Mouse (Mus musculus) intestine, embryonic 14.5 days (tissue): ENCODE measurements at regions not wholly inside any gene's neighbourhood (a gene's known extent, or its start where the extent isn't known, plus 50 kb on each side); places are given as distances from the start of the nearest gene placed in this dataset.

Experiments used
- ATAC-seq: fragments of 200-750 bp; cut with Nextera tagmentation; replicated peaks from 2 replicates; pipeline ENCODE4 v1.8.0; 2017; ENCODE audit warnings: low read depth, moderate number of reproducible peaks, moderate TSS enrichment, moderate library complexity; ENCODE audit not compliant: low FRiP score, low TSS enrichment
- DNase-seq: peaks from one replicate; pipeline ENCODE4 v3.0.0-alpha.2; 2018; ENCODE audit warnings: low spot score
- H3K27ac ChIP-seq: fragments of 300-500 bp; sonication (generic); 2 replicates; pipeline ENCODE4 v1.5.1; 2014; ENCODE audit warnings: low read depth, mild to moderate bottlenecking, control low read depth
- H3K27me3 ChIP-seq: fragments of 300-500 bp; sonication (generic); replicated peaks from 2 replicates; pipeline ENCODE4 v1.6.1; 2014; ENCODE audit warnings: low read length, control low read depth; ENCODE audit not compliant: control insufficient read depth, insufficient read depth
- H3K36me3 ChIP-seq: fragments of 300-500 bp; sonication (generic); 2 replicates; pipeline ENCODE4 v1.6.1; 2014; ENCODE audit warnings: low read length, control low read depth; ENCODE audit not compliant: control insufficient read depth, insufficient read depth
- H3K4me1 ChIP-seq: fragments of 300-500 bp; sonication (generic); replicated peaks from 2 replicates; pipeline ENCODE4 v1.6.1; 2014; ENCODE audit warnings: low read length, control low read depth, mixed read lengths; ENCODE audit not compliant: control insufficient read depth, insufficient read depth
- H3K4me2 ChIP-seq: fragments of 300-500 bp; sonication (generic); 2 replicates; pipeline ENCODE4 v1.6.1; 2014; ENCODE audit warnings: low read length
- H3K4me3 ChIP-seq: fragments of 300-500 bp; sonication (generic); 2 replicates; pipeline ENCODE4 v1.5.1; 2014; ENCODE audit warnings: low read depth, low read length, control low read depth, mixed read lengths
- H3K9ac ChIP-seq: fragments of 300-500 bp; sonication (generic); 2 replicates; pipeline ENCODE4 v1.6.1; 2014; ENCODE audit warnings: mild to moderate bottlenecking, low read length
- H3K9me3 ChIP-seq: fragments of 300-500 bp; sonication (generic); 2 replicates; pipeline ENCODE4 v1.6.1; 2016; ENCODE audit warnings: low read length, control low read depth; ENCODE audit not compliant: control insufficient read depth
- WGBS: fragments of 180-500 bp; shearing (Covaris S2); extraction: QIAGEN DNeasy Blood & Tissue Kit; methylation state at CpG from one replicate; pipeline ENCODE4 v1.1.7; 2014; 5-methylcytosine and 5-hydroxymethylcytosine counted together

DNA sequence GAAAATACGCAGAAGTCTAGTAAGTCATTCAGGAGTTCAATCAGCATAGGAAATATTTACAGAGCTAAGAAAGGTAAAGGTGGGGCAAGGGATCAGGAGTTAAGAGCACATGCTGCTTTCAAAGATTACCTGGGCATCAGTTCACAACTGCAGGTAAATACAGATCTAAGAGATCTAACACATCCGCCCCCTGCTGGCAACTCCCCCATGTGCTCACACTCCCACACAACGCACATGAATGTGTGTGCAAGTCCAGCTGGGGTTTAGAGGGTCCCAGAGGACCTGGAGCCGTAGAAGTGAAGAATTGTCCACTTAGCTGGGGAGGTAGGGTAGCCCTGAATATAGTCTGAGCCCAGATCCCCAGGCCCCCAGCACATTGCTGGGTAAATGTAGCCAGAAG, 219.5 kb downstream of the Irx2 start:
- no peaks in the 10 kb centered on the region for H3K27me3 ChIP-seq
- no peak overlapping the region for H3K9ac ChIP-seq
- H3K9me3 ChIP-seq: no peaks in the 10 kb centered on the region
- H3K4me3 ChIP-seq: no peak overlapping the region
- H3K36me3 ChIP-seq: no peaks in the 10 kb centered on the region
- WGBS: 66% methylated on average over 4 of the region's 4 CpGs
- DNase-seq (no peak), ATAC-seq (no peak)
- H3K27ac ChIP-seq: no peak overlapping the region
- H3K4me1 ChIP-seq: no peaks in the 10 kb centered on the region
- H3K4me2 ChIP-seq: no peak overlapping the region

DNA sequence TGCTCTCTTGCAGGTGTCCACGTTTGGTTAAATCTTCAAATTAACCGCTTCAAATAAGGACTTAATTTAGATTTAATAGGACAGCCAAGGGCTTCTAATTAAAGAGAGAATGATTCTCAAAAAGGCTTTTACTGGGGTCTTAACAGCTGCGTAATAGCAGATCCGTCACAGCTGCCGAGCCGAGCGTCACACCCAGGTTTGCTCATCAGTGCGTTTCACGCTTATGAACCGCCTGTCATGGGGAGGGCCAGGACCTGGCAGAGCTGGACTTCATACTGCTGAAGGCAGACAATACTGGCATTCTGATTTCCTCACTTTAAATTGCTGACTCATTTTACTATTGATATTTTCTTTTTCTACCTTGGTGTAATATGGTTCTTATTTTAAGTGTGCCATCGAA, 221.2 kb downstream of the Irx2 start:
- ATAC-seq: no peak
- WGBS: 78% methylated on average over 11 of the region's 11 CpGs
- no peaks in the 10 kb centered on the region for H3K4me1 ChIP-seq
- H3K4me2 ChIP-seq: no peak overlapping the region
- no peak overlapping the region for H3K9ac ChIP-seq
- no peaks in the 10 kb centered on the region for H3K27me3 ChIP-seq
- no peaks in the 10 kb centered on the region for H3K36me3 ChIP-seq
- H3K4me3 ChIP-seq: no peak overlapping the region
- H3K9me3 ChIP-seq: no peaks in the 10 kb centered on the region
- no peak for DNase-seq
- H3K27ac ChIP-seq: no peak overlapping the region

DNA sequence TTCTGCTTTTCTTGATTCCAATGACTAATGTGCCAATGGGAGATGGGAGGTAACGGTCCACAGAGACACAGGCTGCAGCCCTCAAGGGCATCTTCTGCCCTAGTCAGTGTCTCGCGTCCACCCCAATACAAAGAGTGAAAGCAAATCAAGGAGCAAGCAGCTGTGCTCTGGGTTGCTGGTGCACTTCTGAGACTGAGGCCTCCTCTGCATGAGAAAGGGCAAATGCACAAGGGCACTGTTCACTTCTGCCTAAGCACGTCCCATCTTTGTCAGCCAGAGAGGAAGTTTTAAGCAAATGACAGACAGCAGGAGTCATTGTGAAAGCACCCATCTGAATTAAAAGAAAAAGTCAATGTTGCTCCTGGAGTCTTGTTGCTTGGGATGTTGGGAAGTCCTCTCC, 224.3 kb downstream of the Irx2 start:
- Histone ChIP-seq H3K9me3 (no peaks in the 10 kb centered on the region), H3K27me3 (no peaks in the 10 kb centered on the region), H3K4me3 (no peak overlapping the region), H3K27ac (no peak overlapping the region), H3K9ac (no peak overlapping the region), H3K36me3 (no peaks in the 10 kb centered on the region), H3K4me1 (no peaks in the 10 kb centered on the region), H3K4me2 (no peak overlapping the region)
- ATAC-seq: no peak
- WGBS: 72% methylated on average over 4 of the region's 4 CpGs
- DNase-seq: no peak

DNA sequence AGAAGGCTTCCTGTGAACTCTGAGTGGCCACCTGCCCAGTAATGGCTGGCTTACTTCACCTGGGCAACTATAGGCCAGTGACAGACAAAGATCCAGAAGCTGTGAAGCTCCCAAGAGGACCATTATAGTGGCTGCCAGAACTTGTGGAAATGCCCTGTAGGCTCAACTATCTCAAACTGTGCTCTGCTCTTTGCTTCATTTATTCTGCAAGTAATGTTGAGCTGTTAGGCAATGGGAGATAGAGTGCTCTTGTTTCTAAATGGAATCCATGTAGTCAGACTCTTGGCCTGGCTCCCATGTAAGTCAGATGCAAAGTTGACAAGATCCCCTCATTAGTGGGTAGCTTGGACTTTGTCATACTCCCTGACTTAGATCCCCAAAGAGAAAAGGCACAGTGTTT, 247.3 kb downstream of the Irx2 start:
- ATAC-seq: no peak
- H3K27ac ChIP-seq: no peak overlapping the region
- no peaks in the 10 kb centered on the region for H3K4me1 ChIP-seq
- no peak overlapping the region for H3K4me3 ChIP-seq
- no peak overlapping the region for H3K9ac ChIP-seq
- H3K36me3 ChIP-seq: no peaks in the 10 kb centered on the region
- no peaks in the 10 kb centered on the region for H3K9me3 ChIP-seq
- no peak overlapping the region for H3K4me2 ChIP-seq
- no peak for DNase-seq
- no peaks in the 10 kb centered on the region for H3K27me3 ChIP-seq

DNA sequence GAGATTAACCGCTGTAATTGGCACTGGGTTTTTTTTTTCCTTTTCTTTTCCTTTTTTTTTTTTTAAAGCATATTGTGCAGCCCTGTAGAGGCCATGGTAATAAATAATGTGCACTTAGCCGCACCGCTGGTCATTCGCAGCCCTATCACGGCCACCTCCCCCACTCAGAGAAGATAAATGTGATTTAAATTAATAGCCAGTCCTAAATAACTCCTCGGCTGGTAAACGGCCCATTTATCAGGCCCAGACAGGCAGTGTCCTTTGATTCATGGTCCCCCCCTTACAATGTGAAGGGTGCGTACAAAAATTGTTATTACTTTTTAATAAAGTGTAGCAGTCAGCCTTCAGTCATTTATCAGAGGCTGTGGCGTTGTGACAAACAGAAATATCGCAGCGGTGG, 266.4 kb downstream of the Irx2 start:
- no peak for ATAC-seq

DNA sequence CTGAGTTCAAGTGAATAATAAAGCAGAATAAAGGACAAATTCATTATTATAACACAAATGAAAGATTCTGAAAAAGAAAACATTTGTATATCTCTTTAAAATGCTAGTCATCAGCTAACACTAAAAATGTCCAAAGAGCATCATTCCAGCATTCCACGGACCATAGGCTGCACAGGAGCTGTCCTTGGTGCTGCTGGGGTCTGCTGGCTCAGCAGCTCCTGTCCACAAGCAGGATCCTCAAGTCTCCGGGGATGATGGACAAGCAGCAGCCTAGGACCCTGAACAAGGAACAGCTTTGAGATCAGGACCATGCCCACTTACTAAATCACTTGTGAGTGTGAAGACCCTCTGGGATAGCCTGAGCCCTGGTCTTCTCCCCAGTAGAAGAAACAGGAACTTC, 274.0 kb downstream of the Irx2 start:
- no peak overlapping the region for H3K9ac ChIP-seq
- H3K9me3 ChIP-seq: no peaks in the 10 kb centered on the region
- no peak overlapping the region for H3K27ac ChIP-seq
- no peak overlapping the region for H3K4me3 ChIP-seq
- no peaks in the 10 kb centered on the region for H3K36me3 ChIP-seq
- ATAC-seq (no peak), DNase-seq (peak; percentile 81)
- no peaks in the 10 kb centered on the region for H3K4me1 ChIP-seq
- H3K27me3 ChIP-seq: no peaks in the 10 kb centered on the region
- H3K4me2 ChIP-seq: no peak overlapping the region
- WGBS: 31% methylated on average over 2 of the region's 2 CpGs

More for the DNA sequence above, 266.4 kb downstream of the Irx2 start:
- H3K4me3 ChIP-seq: no peak overlapping the region
- no peaks in the 10 kb centered on the region for H3K36me3 ChIP-seq
- H3K4me1 ChIP-seq: 0 out of 2 replicates have a peak, but pooled peaks cover 2% of the 10 kb centered on the region
- DNase-seq: no peak
- no peak overlapping the region for H3K27ac ChIP-seq
- WGBS: 26% methylated on average over 11 of the region's 11 CpGs
- H3K4me2 ChIP-seq: no peak overlapping the region
- H3K9me3 ChIP-seq: no peaks in the 10 kb centered on the region
- peaks cover 7% of the 10 kb centered on the region; the same call in 1 of the 2 replicates for H3K27me3 ChIP-seq
- no peak overlapping the region for H3K9ac ChIP-seq

DNA sequence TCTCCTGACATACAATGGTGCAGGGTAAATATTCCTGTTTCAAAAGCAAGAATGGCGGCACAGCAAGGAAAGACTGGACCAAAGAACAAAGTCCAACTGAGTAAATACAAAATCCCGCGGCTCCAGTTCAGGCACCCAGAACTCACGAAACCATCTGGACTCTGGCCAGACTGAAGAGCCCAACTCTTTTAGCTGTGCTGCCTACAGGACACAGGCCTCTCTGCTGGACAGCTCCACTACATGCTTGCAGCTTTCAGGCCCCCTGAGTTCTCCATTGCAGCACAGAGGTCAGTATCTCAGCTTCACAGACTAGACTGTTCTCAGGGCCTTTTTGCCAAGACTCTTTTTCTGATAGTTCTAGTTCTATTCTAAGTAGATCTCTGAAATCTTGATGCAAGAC, 290.3 kb downstream of the Irx2 start:
- Histone ChIP-seq H3K36me3 (no peaks in the 10 kb centered on the region), H3K27me3 (no peaks in the 10 kb centered on the region), H3K4me3 (no peak overlapping the region), H3K27ac (no peak overlapping the region), H3K9me3 (no peaks in the 10 kb centered on the region), H3K4me2 (no peak overlapping the region), H3K4me1 (no peaks in the 10 kb centered on the region), H3K9ac (no peak overlapping the region)
- ATAC-seq: no peak
- 84% methylated on average over 4 of the region's 4 CpGs for WGBS
- no peak for DNase-seq

DNA sequence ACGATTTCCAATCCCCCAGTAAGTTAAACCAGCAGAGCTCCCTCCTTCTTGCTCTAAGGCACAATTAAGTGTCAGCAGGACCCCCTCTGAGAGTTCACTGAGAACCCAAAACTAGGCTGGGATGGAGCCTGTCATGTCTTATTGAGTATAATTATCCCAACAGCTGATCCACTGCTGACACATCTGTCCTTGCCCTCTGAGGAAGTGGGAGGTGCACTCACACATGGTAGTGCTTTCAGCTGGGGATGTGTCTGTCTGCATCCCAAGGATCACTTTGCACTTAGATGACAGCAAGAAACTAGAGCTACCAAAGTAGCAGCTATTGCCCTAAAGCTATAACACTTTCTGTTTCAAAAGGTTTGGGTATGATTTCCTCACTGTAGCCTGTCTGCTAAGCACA, 291.7 kb downstream of the Irx2 start:
- Histone ChIP-seq H3K9ac (no peak overlapping the region), H3K27ac (no peak overlapping the region), H3K4me2 (no peak overlapping the region), H3K27me3 (no peaks in the 10 kb centered on the region), H3K9me3 (no peaks in the 10 kb centered on the region), H3K4me3 (no peak overlapping the region), H3K36me3 (no peaks in the 10 kb centered on the region), H3K4me1 (no peaks in the 10 kb centered on the region)
- 19% methylated on average over 1 of the region's 1 CpGs for WGBS
- DNase-seq (no peak), ATAC-seq (no peak)

DNA sequence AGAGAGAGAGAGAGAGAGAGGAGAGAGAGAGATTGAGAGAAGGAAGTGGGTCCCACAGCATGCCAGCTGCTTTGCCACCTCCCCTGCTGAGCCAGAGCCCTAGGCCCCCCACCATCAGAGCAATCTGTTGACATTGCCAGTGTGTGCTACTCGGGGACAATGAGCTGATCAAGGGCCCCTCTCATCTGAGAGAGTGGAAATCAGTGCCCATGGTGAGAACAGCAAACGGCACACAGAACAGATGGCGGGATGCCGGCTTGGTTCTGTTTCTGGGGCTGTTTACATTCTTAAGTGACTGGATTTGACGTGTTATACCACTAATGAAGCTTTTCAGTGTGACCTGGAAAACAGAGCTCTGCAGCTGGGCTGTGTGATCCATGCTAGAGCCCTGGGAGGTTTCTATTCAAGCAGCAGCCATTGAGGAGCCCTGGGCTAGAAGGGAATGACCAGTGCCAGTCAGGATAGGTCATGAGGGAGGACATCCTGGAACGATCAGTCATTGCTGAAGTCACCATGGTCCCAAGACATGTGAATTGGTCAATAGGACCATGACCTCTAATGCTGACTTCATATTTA, 296.0 kb downstream of the Irx2 start:
- H3K4me1 ChIP-seq: no peaks in the 10 kb centered on the region
- no peaks in the 10 kb centered on the region for H3K27me3 ChIP-seq
- no peak for ATAC-seq
- H3K9ac ChIP-seq: no peak overlapping the region
- no peak overlapping the region for H3K27ac ChIP-seq
- no peak for DNase-seq
- no peak overlapping the region for H3K4me3 ChIP-seq
- H3K4me2 ChIP-seq: no peak overlapping the region
- WGBS: 18% methylated on average over 6 of the region's 6 CpGs
- no peaks in the 10 kb centered on the region for H3K36me3 ChIP-seq
- H3K9me3 ChIP-seq: no peaks in the 10 kb centered on the region
